Mouse (Mus musculus): ENCODE data around the gene Ganc. TPM values are rescaled to one million over a fixed set of nuclear protein-coding genes. Genes with fewer than 3 reads are reported as not detected.

Gene Ganc
- polyA plus RNA-seq, 1 experiment from 2014 or later: 7.7 TPM

DNA sequence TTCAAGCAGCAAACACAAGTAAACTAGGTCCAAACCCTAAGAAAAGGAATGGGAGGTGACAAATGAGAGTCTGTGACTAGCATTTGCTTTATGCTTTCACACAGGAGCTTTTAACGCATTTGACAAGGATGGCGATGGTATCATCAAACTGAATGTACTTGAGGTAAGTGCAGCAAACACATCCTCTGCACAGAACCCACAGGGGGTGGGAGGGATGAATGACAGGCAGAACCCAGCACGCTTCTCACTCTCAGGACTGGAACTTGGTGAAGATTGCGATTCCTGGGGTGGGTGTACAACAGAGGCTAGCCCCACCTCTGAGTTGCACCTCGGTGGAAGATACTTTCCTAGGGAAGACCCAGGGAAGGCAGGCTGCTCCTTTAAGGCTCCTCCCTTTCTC is 100.3 kb downstream of the Ganc start:
- no peak overlapping the region for H3K4me2 ChIP-seq
- no peak overlapping the region for H3K4me3 ChIP-seq (replicated peaks)
- peaks cover 20% of the 10 kb centered on the region for H3K4me1 ChIP-seq
- H3K9ac ChIP-seq: no peak overlapping the region
- H3K27ac ChIP-seq: no peak overlapping the region
- H3K36me3 ChIP-seq: peaks cover 22% of the 10 kb centered on the region
- ATAC-seq (ENCODE audit: insufficient read depth, low FRiP score, low read depth): no peak
- WGBS: 76% methylated on average over 5 of the region's 5 CpGs
- no peaks in the 10 kb centered on the region for H3K9me3 ChIP-seq
- no peaks in the 10 kb centered on the region for H3K27me3 ChIP-seq (replicated peaks)

Other genes starting within 250 kb of the Ganc start
- gene Ehd4, start 249.3 kb upstream of the Ganc start, polyA plus RNA-seq (2015; fragmentation: Nextera tagmentation; extraction: Ambion mirVana): 43.4 and 56.0 TPM in 2 replicates
- gene Pla2g4e, start 158.6 kb upstream of the Ganc start, polyA plus RNA-seq (2015; fragmentation: Nextera tagmentation; extraction: Ambion mirVana): 0.92 and 1.8 TPM in 2 replicates
- not detected in 2 replicates for gene Pla2g4d, start 114.7 kb upstream of the Ganc start, polyA plus RNA-seq (2015; fragmentation: Nextera tagmentation; extraction: Ambion mirVana)
- 0.67 and 2.0 TPM in 2 replicates for gene Pla2g4f, start 89.7 kb upstream of the Ganc start, polyA plus RNA-seq (2015; fragmentation: Nextera tagmentation; extraction: Ambion mirVana)
- 17.8 and 17.9 TPM in 2 replicates for gene Vps39, start 50.8 kb upstream of the Ganc start, polyA plus RNA-seq (2015; fragmentation: Nextera tagmentation; extraction: Ambion mirVana)
- gene Tmem87a, start 217 bp downstream of the Ganc start, polyA plus RNA-seq (2015; fragmentation: Nextera tagmentation; extraction: Ambion mirVana): 13.3 and 13.4 TPM in 2 replicates
- 0.95 and 1.4 TPM in 2 replicates for gene Capn3, start 52.1 kb downstream of the Ganc start, polyA plus RNA-seq (2015; fragmentation: Nextera tagmentation; extraction: Ambion mirVana)
- gene Zfp106, start 159.9 kb downstream of the Ganc start, polyA plus RNA-seq (2015; fragmentation: Nextera tagmentation; extraction: Ambion mirVana): 48.0 and 48.1 TPM in 2 replicates
- gene Snap23, start 163.8 kb downstream of the Ganc start, polyA plus RNA-seq (2015; fragmentation: Nextera tagmentation; extraction: Ambion mirVana): 43.5 and 50.6 TPM in 2 replicates
- 21.7 and 23.0 TPM in 2 replicates for gene Haus2, start 205.5 kb downstream of the Ganc start, polyA plus RNA-seq (2015; fragmentation: Nextera tagmentation; extraction: Ambion mirVana)
- gene Lrrc57, start 205.6 kb downstream of the Ganc start, polyA plus RNA-seq (2015; fragmentation: Nextera tagmentation; extraction: Ambion mirVana): 17.8 and 19.9 TPM in 2 replicates
- gene Stard9, start 225.2 kb downstream of the Ganc start, polyA plus RNA-seq (2015; fragmentation: Nextera tagmentation; extraction: Ambion mirVana): 4.3 and 4.4 TPM in 2 replicates